11 mouse cellular contexts compared by ENCODE assay signal in the genomic region with DNA sequence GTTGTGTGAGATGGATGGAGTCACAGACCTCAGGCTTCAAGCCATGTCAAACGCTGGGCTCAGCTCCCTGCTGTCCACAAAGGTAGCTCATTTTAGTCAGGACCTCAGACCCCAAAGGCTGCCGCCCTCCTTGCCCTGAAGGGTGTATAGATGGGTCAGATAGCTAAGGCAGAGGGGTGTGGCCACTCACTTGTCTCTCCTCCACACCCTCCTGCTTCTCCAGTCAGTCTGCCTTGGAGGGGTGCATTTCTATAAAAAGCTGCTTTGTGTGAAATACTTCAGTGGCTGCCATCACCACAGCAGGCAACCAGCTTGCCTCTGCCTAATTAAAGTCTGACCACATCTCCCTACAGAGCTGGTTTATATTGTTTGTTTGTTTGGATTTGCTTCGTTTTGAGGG.
DNase-seq lines count a peak whose midpoint lies in the region; ATAC-seq and TF ChIP-seq lines count a peak whose summit lies in the region.
"Had no signal": no experiment of that assay in that cellular context is flagged by ENCODE, and none has a peak within 500 bp of the region (broad histone marks: within the 10 kb centered on the region; RNA-seq: fewer than 3 reads in every experiment).

No protein-coding gene starts in this region.

- no peaks in the 10 kb centered on the region for H3K9me3 ChIP-seq in lung, embryonic 14.5 days (ENCODE audit: low read depth, low read length)
- H3K9me3 ChIP-seq in lung, postnatal 0 days (ENCODE audit: low read length) = no peaks in the 10 kb centered on the region
- no peaks in the 10 kb centered on the region for H3K9me3 ChIP-seq in forebrain, embryonic 11.5 days (ENCODE audit: control insufficient read depth, low read length)
- H3K9me3 ChIP-seq in limb, embryonic 10.5 days (replicated peaks) = no peaks in the 10 kb centered on the region
- H3K9me3 ChIP-seq in intestine, embryonic 15.5 days = no peaks in the 10 kb centered on the region
- no peaks in the 10 kb centered on the region for H3K9me3 ChIP-seq in kidney, embryonic 14.5 days (ENCODE audit: control insufficient read depth, low read length)

- peaks cover 5% of the 10 kb centered on the region; the same call in 1 of the 2 replicates for H3K4me1 ChIP-seq in lung, embryonic 14.5 days (ENCODE audit: insufficient read depth)
- no peaks in the 10 kb centered on the region for H3K4me1 ChIP-seq in lung, postnatal 0 days (ENCODE audit: insufficient read depth, low read depth, low read length)
- H3K4me1 ChIP-seq in forebrain, embryonic 11.5 days (replicated peaks; ENCODE audit: control insufficient read depth, insufficient read depth, low read length) = peaks cover 5% of the 10 kb centered on the region; the same call in 1 of the 2 replicates
- peaks cover 22% of the 10 kb centered on the region for H3K4me1 ChIP-seq in limb, embryonic 10.5 days
- H3K4me1 ChIP-seq in intestine, embryonic 15.5 days (replicated peaks) = 0 out of 2 replicates have a peak, but pooled peaks cover 3% of the 10 kb centered on the region
- 0 out of 2 replicates have a peak, but pooled peaks cover 9% of the 10 kb centered on the region for H3K4me1 ChIP-seq in kidney, embryonic 14.5 days (ENCODE audit: control insufficient read depth, insufficient read depth, low read length)

- no peak overlapping the region for H3K4me3 ChIP-seq in lung, embryonic 14.5 days (ENCODE audit: low read depth, low read length)
- no peak overlapping the region for H3K4me3 ChIP-seq in lung, postnatal 0 days (ENCODE audit: low read depth, low read length)
- no peak overlapping the region for H3K4me3 ChIP-seq in forebrain, embryonic 11.5 days (ENCODE audit: low read depth, low read length)
- no peak overlapping the region for H3K4me3 ChIP-seq in limb, embryonic 10.5 days
- no peak overlapping the region for H3K4me3 ChIP-seq in intestine, embryonic 15.5 days (replicated peaks)
- H3K4me3 ChIP-seq in kidney, embryonic 14.5 days (ENCODE audit: low read length) = no peak overlapping the region
- H3K4me3 ChIP-seq: megakaryocyte, embryonic 14.5 days had no signal

- 51% methylated on average over 3 of the region's 3 CpGs for whole genome bisulfite sequencing in lung, embryonic 14.5 days
- WGBS in lung, postnatal 0 days = 42% methylated on average over 3 of the region's 3 CpGs
- WGBS in forebrain, embryonic 11.5 days = 39% methylated on average over 3 of the region's 3 CpGs
- 71% methylated on average over 3 of the region's 3 CpGs for WGBS in limb, embryonic 10.5 days
- WGBS in intestine, embryonic 15.5 days = 64% methylated on average over 3 of the region's 3 CpGs
- 63% methylated on average over 3 of the region's 3 CpGs for WGBS in kidney, embryonic 14.5 days

- no peaks in the 10 kb centered on the region for H3K36me3 ChIP-seq in lung, embryonic 14.5 days (ENCODE audit: insufficient read depth)
- no peaks in the 10 kb centered on the region for H3K36me3 ChIP-seq in lung, postnatal 0 days (ENCODE audit: insufficient read depth, low read length)
- H3K36me3 ChIP-seq in forebrain, embryonic 11.5 days (ENCODE audit: control insufficient read depth, insufficient read depth, low read length) = no peaks in the 10 kb centered on the region
- H3K36me3 ChIP-seq in limb, embryonic 10.5 days = no peaks in the 10 kb centered on the region
- 0 out of 2 replicates have a peak, but pooled peaks cover 3% of the 10 kb centered on the region for H3K36me3 ChIP-seq in intestine, embryonic 15.5 days
- no peaks in the 10 kb centered on the region for H3K36me3 ChIP-seq in kidney, embryonic 14.5 days (ENCODE audit: control insufficient read depth, insufficient read depth, low read length)

- H3K27me3 ChIP-seq in lung, embryonic 14.5 days (ENCODE audit: insufficient read depth, low read length) = no peaks in the 10 kb centered on the region
- no peaks in the 10 kb centered on the region for H3K27me3 ChIP-seq in lung, postnatal 0 days (replicated peaks; ENCODE audit: insufficient read depth, low read length)
- no peaks in the 10 kb centered on the region for H3K27me3 ChIP-seq in forebrain, embryonic 11.5 days (ENCODE audit: control insufficient read depth, insufficient read depth, low read length)
- H3K27me3 ChIP-seq in limb, embryonic 10.5 days (ENCODE audit: low read depth, poor library complexity, severe bottlenecking) = no peaks in the 10 kb centered on the region
- no peaks in the 10 kb centered on the region for H3K27me3 ChIP-seq in intestine, embryonic 15.5 days (replicated peaks)
- H3K27me3 ChIP-seq in kidney, embryonic 14.5 days (ENCODE audit: control insufficient read depth, insufficient read depth, low read length) = no peaks in the 10 kb centered on the region

- no peak for ATAC-seq in lung, embryonic 14.5 days (ENCODE audit: insufficient read depth)
- no peak for ATAC-seq in lung, postnatal 0 days
- no peak for ATAC-seq in forebrain, embryonic 11.5 days (replicated peaks; ENCODE audit: low FRiP score)
- no peak for ATAC-seq in intestine, embryonic 15.5 days
- no peak; the same call in 1 of the 2 replicates for ATAC-seq in kidney, embryonic 14.5 days (ENCODE audit: low FRiP score, low TSS enrichment)

- DNase-seq in lung, embryonic 14.5 days = no peak
- no peak for DNase-seq in lung, postnatal 0 days (ENCODE audit: low spot score)
- peak; percentile 29 for DNase-seq in R1 (ENCODE audit: low read depth, low spot score)
- no peak for DNase-seq in forebrain, embryonic 11.5 days (ENCODE audit: low spot score)
- no peak for DNase-seq in limb, embryonic 10.5 days (ENCODE audit: low spot score)
- DNase-seq in thymus, postnatal 25 days = no peak
- DNase-seq: heart, postnatal 36 days had no signal

- H3K9ac ChIP-seq in lung, embryonic 14.5 days = no peak overlapping the region
- H3K9ac ChIP-seq in lung, postnatal 0 days (replicated peaks; ENCODE audit: low read depth) = no peak overlapping the region
- no peak overlapping the region for H3K9ac ChIP-seq in forebrain, embryonic 11.5 days (ENCODE audit: low read length)
- no peak overlapping the region for H3K9ac ChIP-seq in intestine, embryonic 15.5 days
- no peak overlapping the region for H3K9ac ChIP-seq in kidney, embryonic 14.5 days (ENCODE audit: low read depth, low read length)

- TF ChIP-seq CTCF in lung, embryonic 14.5 days (IDR thresholded peaks at IDR 0.05; ENCODE audit: low read depth) = no peak
- TF ChIP-seq CTCF in lung, postnatal 0 days (IDR thresholded peaks at IDR 0.05) = no peak

- TF ChIP-seq EP300 in lung, postnatal 0 days (IDR thresholded peaks at IDR 0.05) = no peak

- peak overlapping the region; percentile 48 for H3K27ac ChIP-seq in lung, embryonic 14.5 days (ENCODE audit: low read depth)
- no peak overlapping the region for H3K27ac ChIP-seq in lung, postnatal 0 days (ENCODE audit: low read length)
- 0 out of 2 replicates have a peak overlapping the region, but pooled peaks have one; percentile 6 for H3K27ac ChIP-seq in forebrain, embryonic 11.5 days (ENCODE audit: low read depth, low read length)
- H3K27ac ChIP-seq in limb, embryonic 10.5 days = peak overlapping the region; percentile 30; the same call in 1 of the 2 replicates
- H3K27ac ChIP-seq in intestine, embryonic 15.5 days = no peak overlapping the region
- H3K27ac ChIP-seq in kidney, embryonic 14.5 days (ENCODE audit: low read depth, low read length) = no peak overlapping the region

- H3K4me2 ChIP-seq in lung, embryonic 14.5 days = no peak overlapping the region
- no peak overlapping the region for H3K4me2 ChIP-seq in lung, postnatal 0 days (replicated peaks; ENCODE audit: low read depth, low read length)
- no peak overlapping the region for H3K4me2 ChIP-seq in forebrain, embryonic 11.5 days (ENCODE audit: low read depth, low read length, severe bottlenecking)
- H3K4me2 ChIP-seq in intestine, embryonic 15.5 days (replicated peaks) = no peak overlapping the region
- no peak overlapping the region for H3K4me2 ChIP-seq in kidney, embryonic 14.5 days (replicated peaks; ENCODE audit: low read depth, low read length)
- H3K4me2 ChIP-seq: liver, embryonic 11.5 days had no signal

Comparison
In these comparisons a context has a peak if more than half of its experiments do, and no peak if none do; other contexts are left out.
1. H3K27ac ChIP-seq: peak in lung, embryonic 14.5 days (single experiment), forebrain, embryonic 11.5 days (single experiment) and limb, embryonic 10.5 days (single experiment); none in lung, postnatal 0 days (single experiment), intestine, embryonic 15.5 days (single experiment) and kidney, embryonic 14.5 days (single experiment).